26 mouse cellular contexts compared by ENCODE assay signal in the genomic region with DNA sequence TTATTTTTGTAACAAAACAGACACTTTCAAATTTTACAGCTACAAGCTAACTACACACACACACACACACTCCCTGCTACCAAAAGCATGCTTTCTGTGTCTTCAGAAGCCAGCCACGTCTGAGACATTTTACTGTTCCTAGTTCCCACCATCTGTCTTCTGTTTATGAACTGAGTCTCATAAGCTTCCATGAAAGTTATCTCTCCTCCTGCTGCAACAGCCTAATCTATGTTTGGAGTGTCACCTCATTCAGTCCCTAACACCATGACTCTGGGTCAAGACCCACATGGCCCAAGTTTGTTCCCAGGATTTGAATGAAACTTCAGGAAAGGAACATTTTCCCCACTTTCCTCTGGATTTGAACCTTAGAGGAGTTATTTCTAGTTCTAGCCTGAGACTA. TPM values are rescaled to one million over a fixed set of nuclear protein-coding genes. Genes with fewer than 3 reads are reported as not detected.
DNase-seq lines count a peak whose midpoint lies in the region; ATAC-seq and TF ChIP-seq lines count a peak whose summit lies in the region.
"Had no signal": no experiment of that assay in that cellular context is flagged by ENCODE, and none has a peak within 500 bp of the region (broad histone marks: within the 10 kb centered on the region; RNA-seq: fewer than 3 reads in every experiment).

No protein-coding gene starts in this region.

- no peak for TF ChIP-seq EP300 in lung, postnatal 0 days (IDR thresholded peaks at IDR 0.05)

- no peak for ATAC-seq in lung, postnatal 0 days
- no peak for ATAC-seq in limb, embryonic 11.5 days (ENCODE audit: insufficient number of reproducible peaks, low FRiP score, low TSS enrichment, low read depth)
- ATAC-seq: forebrain, embryonic 14.5 days; intestine, postnatal 0 days had no signal

- H3K27ac ChIP-seq in heart, embryonic 10.5 days = 0 out of 2 replicates have a peak overlapping the region, but pooled peaks have one; percentile 16
- no peak overlapping the region for H3K27ac ChIP-seq in lung, postnatal 0 days (ENCODE audit: low read length)
- peak overlapping the region; percentile 39; the same call in 1 of the 2 replicates for H3K27ac ChIP-seq in limb, embryonic 11.5 days (replicated peaks; ENCODE audit: low read depth, low read length)
- H3K27ac ChIP-seq: hindbrain, embryonic 13.5 days; liver, embryonic 15.5 days; midbrain, embryonic 12.5 days; neural tube, embryonic 12.5 days had no signal

- no peak for TF ChIP-seq CTCF in lung, postnatal 0 days (IDR thresholded peaks at IDR 0.05)

- no peak overlapping the region for H3K9ac ChIP-seq in lung, postnatal 0 days (replicated peaks; ENCODE audit: low read depth)
- H3K9ac ChIP-seq in limb, embryonic 11.5 days (ENCODE audit: low read length) = no peak overlapping the region
- H3K9ac ChIP-seq: heart, embryonic 15.5 days; hindbrain, embryonic 13.5 days; kidney, embryonic 15.5 days; liver, embryonic 15.5 days; midbrain, embryonic 12.5 days; neural tube, embryonic 12.5 days had no signal

- H3K36me3 ChIP-seq in heart, embryonic 10.5 days = no peaks in the 10 kb centered on the region
- no peaks in the 10 kb centered on the region for H3K36me3 ChIP-seq in lung, postnatal 0 days (ENCODE audit: insufficient read depth, low read length)
- no peaks in the 10 kb centered on the region for H3K36me3 ChIP-seq in limb, embryonic 11.5 days (ENCODE audit: control insufficient read depth, insufficient read depth, low read length)
- H3K36me3 ChIP-seq: heart, embryonic 15.5 days; hindbrain, embryonic 13.5 days; kidney, embryonic 15.5 days; liver, embryonic 15.5 days; midbrain, embryonic 12.5 days; neural tube, embryonic 12.5 days had no signal

- no peaks in the 10 kb centered on the region for H3K27me3 ChIP-seq in heart, embryonic 10.5 days (ENCODE audit: insufficient read depth, poor library complexity, severe bottlenecking)
- no peaks in the 10 kb centered on the region for H3K27me3 ChIP-seq in lung, postnatal 0 days (replicated peaks; ENCODE audit: insufficient read depth, low read length)
- no peaks in the 10 kb centered on the region for H3K27me3 ChIP-seq in limb, embryonic 11.5 days (ENCODE audit: control insufficient read depth, insufficient read depth, low read length)
- H3K27me3 ChIP-seq: heart, embryonic 15.5 days; kidney, embryonic 15.5 days; liver, embryonic 15.5 days; midbrain, embryonic 12.5 days; neural tube, embryonic 12.5 days had no signal

- no peak overlapping the region for H3K4me3 ChIP-seq in heart, embryonic 10.5 days
- no peak overlapping the region for H3K4me3 ChIP-seq in lung, postnatal 0 days (ENCODE audit: low read depth, low read length)
- no peak overlapping the region for H3K4me3 ChIP-seq in limb, embryonic 11.5 days (ENCODE audit: low read depth, low read length)
- H3K4me3 ChIP-seq: heart, embryonic 15.5 days; hindbrain, embryonic 13.5 days; kidney, embryonic 15.5 days; liver, embryonic 15.5 days; midbrain, embryonic 12.5 days; myocyte; neural tube, embryonic 12.5 days had no signal

- peaks cover 31% of the 10 kb centered on the region for H3K4me1 ChIP-seq in heart, embryonic 10.5 days
- H3K4me1 ChIP-seq in lung, postnatal 0 days (ENCODE audit: insufficient read depth, low read depth, low read length) = no peaks in the 10 kb centered on the region; the same call in 1 of the 2 replicates
- peaks cover 32% of the 10 kb centered on the region for H3K4me1 ChIP-seq in limb, embryonic 11.5 days (ENCODE audit: control insufficient read depth, insufficient read depth, low read length)
- H3K4me1 ChIP-seq: liver, embryonic 15.5 days had no signal

- H3K9me3 ChIP-seq in heart, embryonic 10.5 days = no peaks in the 10 kb centered on the region
- no peaks in the 10 kb centered on the region for H3K9me3 ChIP-seq in lung, postnatal 0 days (ENCODE audit: low read length)
- H3K9me3 ChIP-seq in limb, embryonic 11.5 days (ENCODE audit: control insufficient read depth, low read length) = no peaks in the 10 kb centered on the region
- H3K9me3 ChIP-seq: heart, embryonic 15.5 days; hindbrain, embryonic 13.5 days; kidney, embryonic 15.5 days; liver, embryonic 15.5 days; midbrain, embryonic 12.5 days; neural tube, embryonic 12.5 days had no signal

- no peak for DNase-seq in heart, embryonic 10.5 days (ENCODE audit: low spot score)
- no peak for DNase-seq in heart, postnatal 14 days
- peak; percentile 30 for DNase-seq in lung, postnatal 0 days (ENCODE audit: low spot score)
- no peak for DNase-seq in lung, postnatal 14 days
- no peak for DNase-seq in limb, embryonic 11.5 days (ENCODE audit: low spot score)
- peak; percentile 10 for DNase-seq in lung, postnatal 36 days
- no peak for DNase-seq in right cerebral cortex, postnatal 25 days
- DNase-seq in ovary, postnatal 10 days (ENCODE audit: low spot score) = no peak
- DNase-seq: adrenal gland, postnatal 14 days; cerebellum, adult 11-12 months; cerebellum, postnatal 10 days; gastrocnemius, postnatal 14 days; heart, postnatal 36 days; kidney, postnatal 25 days; thymus, adult 2 months; thymus, postnatal 36 days had no signal

- no peak overlapping the region for H3K4me2 ChIP-seq in lung, postnatal 0 days (replicated peaks; ENCODE audit: low read depth, low read length)
- no peak overlapping the region for H3K4me2 ChIP-seq in limb, embryonic 11.5 days (ENCODE audit: low read depth, severe bottlenecking)
- H3K4me2 ChIP-seq: heart, embryonic 15.5 days; hindbrain, embryonic 13.5 days; kidney, embryonic 15.5 days; liver, embryonic 15.5 days; midbrain, embryonic 12.5 days; neural tube, embryonic 12.5 days had no signal

- WGBS in heart, embryonic 10.5 days = 22% methylated on average over 1 of the region's 1 CpGs
- 48% methylated on average over 1 of the region's 1 CpGs for WGBS in lung, postnatal 0 days
- 10% methylated on average over 1 of the region's 1 CpGs for WGBS in limb, embryonic 11.5 days

- intact Hi-C loops in heart, postnatal 14 days (cut with DNase I) = no loop called here

RNA-seq across cellular contexts. Expression of a gene that starts 38.2 kb away (rescaled TPM):
- 32.1 and 43.8 TPM in 2 replicates for polyA plus RNA-seq in heart, embryonic 10.5 days (2016; fragmentation: Nextera tagmentation; extraction: Ambion mirVana)
- total RNA-seq in heart, postnatal 14 days (2021) = 10 to 100 TPM; 29.6 to 29.7 TPM
- 18.4 and 21.7 TPM in 2 replicates for polyA plus RNA-seq in lung, postnatal 0 days (2015; fragmentation: Nextera tagmentation; extraction: Ambion mirVana)
- 79.2 and 92.1 TPM in 2 replicates for polyA plus RNA-seq in limb, embryonic 11.5 days (2014; fragmentation: Nextera tagmentation; extraction: Ambion mirVana)

RNA-seq across cellular contexts. Expression of a gene that starts 57.8 kb away (rescaled TPM):
- 88.7 and 175 TPM in 2 replicates for polyA plus RNA-seq in heart, embryonic 10.5 days (2016; fragmentation: Nextera tagmentation; extraction: Ambion mirVana)
- 100 to 1,000 TPM; 351 to 400 TPM for total RNA-seq in heart, postnatal 14 days (2021)
- polyA plus RNA-seq in lung, postnatal 0 days (2015; fragmentation: Nextera tagmentation; extraction: Ambion mirVana) = 349 and 355 TPM in 2 replicates
- 243 and 265 TPM in 2 replicates for polyA plus RNA-seq in limb, embryonic 11.5 days (2014; fragmentation: Nextera tagmentation; extraction: Ambion mirVana)
- total RNA-seq: granulocyte monocyte progenitor cell, adult 5-6 weeks had no signal

Comparison
In these comparisons a context has a peak if more than half of its experiments do, and no peak if none do; other contexts are left out.
1. DNase-seq: peak in lung, postnatal 0 days (single experiment) and lung, postnatal 36 days (single experiment); none in heart, embryonic 10.5 days (single experiment), heart, postnatal 14 days (0 of 2), lung, postnatal 14 days (single experiment), limb, embryonic 11.5 days (single experiment), right cerebral cortex, postnatal 25 days (single experiment) and ovary, postnatal 10 days (single experiment).